Mouse (Mus musculus) frontal cortex, adult (tissue): ENCODE data around the gene Crybg2.

ENCODE experiments used
- ATAC-seq: cut with Nextera tagmentation; 2 replicates; pipeline ENCODE4 v1.9.2; 2017; ENCODE audit warnings: mild to moderate bottlenecking, moderate library complexity, mixed read lengths; ENCODE audit not compliant: low TSS enrichment

Gene Crybg2

DNA sequence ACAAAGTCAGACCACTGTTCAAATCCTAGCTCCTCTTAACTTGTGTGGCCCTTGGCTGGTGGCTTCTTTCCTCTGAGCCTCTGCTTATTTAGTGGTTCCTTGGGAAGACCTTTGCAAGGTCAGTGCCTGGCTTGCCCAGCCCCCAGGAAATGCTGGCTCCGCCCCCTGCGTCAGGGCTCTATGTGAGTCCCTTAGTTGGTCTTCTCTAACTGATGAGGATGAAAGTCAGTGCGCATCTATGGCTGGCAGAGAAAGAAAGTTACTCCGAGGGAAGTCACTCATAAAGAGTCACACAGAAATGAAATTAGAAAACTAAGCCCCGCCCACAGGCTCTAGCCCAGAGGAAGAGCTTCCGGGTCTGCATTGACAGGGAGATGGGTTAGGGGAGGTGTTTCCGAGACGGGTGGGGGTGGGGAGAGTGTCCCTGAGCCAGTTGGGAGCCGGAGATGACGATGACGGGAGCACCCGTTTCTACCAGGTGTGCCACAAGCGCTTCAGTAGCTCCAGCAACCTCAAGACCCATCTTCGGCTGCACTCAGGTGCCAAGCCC is 2.4 kb upstream of the Crybg2 start:
- ATAC-seq: no peak

DNA sequence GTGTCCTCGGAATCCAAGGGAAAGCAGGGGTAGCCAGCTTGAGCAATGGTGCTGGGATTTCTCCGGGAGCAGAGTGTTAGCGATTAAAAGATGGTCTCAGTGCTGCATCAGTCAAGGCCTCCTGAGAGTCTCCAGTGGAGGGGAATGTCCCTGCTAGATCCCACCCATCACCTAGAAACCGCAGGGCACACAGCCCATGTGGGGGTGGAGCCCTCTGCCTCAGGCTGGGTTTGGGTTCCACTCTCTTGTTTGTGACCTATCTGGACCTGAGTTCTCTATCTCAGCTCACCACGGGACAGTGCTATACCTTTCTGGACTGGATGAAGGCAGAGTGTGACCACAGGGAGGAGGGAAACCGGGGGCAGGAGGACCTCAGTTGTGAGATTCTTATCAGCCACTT is 1.7 kb upstream of the Crybg2 start:
- no peak for ATAC-seq

DNA sequence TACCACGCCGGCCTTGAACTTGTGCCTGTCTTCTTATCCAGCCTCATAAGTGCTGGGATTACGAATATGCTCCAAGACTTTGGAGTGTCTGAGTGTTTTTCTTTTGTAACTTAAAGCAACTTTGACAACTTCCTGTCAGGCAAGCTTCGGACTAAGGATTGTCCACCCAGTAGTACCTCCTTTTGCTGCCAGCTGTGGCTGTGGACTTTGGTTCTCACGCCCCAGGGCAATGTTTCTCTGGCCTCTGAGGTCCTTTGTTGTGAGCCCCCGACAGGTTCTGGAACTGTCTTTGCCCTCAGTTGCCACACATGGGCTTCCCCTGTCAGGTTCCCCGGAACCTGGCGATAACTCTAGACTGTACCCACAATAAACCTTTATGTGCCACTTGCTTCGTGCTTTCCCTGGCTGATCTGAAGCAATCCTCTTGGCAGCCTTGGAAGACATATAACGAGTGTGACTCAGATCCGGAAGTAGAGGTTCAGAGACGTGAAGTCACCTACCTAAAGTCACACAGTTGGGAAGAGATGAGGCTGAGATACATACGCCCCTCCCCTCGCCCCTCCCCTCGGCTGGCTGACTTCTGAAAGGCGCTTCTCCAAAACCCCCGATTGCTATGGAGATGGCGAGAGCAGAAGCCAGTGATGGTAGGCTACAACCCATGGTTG is 683 bp downstream of the Crybg2 start:
- ATAC-seq: peak; percentile 50; the same call in 1 of the 2 replicates

DNA sequence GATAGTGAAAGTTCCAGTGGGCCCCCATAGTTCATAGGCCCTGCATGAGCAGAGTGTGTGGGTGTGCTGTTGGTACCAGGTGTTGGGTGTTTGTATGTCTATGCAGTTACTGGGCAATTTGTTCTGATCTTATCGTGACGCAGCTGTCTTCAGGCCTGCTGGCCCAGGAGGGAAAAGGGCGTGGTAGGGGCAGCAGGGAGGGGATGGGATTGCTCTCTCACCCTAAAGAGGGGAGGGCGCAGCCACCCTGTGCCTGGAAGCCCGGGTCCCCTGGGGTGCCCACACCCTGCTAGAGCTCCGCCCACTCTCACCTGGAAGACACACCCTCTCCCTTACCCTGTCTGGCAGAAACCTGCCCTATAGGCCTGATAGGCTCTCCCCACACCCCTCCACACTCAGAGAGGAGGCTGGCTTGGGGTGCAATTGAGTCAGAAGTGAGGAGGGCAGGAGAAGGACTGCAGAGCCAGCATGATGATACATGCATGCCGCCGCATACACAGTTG is 1.4 kb downstream of the Crybg2 start:
- ATAC-seq: no peak

DNA sequence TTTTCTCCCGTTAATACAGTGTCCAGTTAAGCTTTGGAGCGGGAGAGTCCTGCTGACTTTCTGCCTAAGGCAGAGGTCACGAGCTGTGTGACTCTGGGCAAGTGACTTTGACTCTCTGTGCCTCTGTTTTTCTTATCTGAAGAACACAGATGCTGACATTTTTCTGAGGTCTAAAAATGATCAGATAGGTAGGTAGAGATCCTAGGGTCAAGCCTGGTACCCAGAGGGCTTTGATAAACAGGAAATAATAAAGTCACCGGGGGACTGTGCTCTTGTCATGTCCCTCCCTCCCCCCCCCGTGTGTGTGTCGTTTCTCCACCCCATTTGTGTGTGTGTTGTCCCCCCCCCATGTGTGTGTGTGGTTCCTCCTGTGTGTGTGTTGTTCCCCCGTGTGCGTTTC is 1.9 kb downstream of the Crybg2 start:
- ATAC-seq: no peak

DNA sequence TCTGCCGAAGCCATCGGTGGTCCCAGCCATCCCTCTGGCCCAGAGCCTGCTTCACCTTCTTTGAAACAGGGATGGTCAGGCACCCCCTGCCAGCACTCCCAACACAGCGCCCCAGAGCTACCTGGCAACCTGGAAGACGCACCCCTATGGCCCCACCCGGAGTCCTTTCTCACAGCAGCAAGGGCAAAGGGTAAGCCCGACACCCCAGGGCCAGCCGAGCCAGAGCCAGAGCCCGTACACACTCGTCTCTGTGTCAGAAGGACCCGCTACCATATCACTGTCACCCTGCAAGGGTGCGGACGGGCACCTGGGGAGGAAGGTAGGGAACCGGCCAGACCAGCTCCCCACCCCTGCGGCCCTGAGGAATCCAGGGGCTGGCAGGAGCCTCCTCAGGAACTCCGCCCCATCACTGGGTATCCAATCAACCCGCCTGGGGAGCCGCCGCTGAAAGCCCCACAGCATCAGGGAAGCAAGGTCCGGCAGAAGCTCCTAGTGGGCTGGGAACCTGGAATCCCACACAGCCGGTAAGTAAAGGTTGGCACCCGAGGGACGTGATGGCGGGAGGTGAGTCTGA is 4.9 kb downstream of the Crybg2 start:
- no peak for ATAC-seq

DNA sequence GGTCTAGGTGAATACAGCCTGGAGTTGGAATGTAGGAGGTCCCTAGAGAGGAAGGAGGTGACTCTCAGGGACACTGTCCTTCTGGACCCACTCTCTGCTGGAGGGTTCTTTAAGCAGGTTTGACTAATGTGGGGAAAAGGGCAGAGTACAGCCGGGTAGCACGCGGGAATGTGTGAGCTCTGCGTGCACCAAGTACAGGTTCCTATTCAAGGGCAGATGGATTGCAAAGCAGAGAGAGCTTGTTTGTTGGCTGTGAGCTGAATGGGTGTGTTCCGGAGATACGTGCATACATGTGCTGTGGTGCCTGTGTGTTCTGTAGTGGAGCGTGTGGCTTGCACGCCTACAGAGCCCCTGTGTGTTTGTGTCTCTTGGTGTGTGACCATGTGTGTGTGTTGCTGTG is 6.8 kb downstream of the Crybg2 start:
- no peak for ATAC-seq

DNA sequence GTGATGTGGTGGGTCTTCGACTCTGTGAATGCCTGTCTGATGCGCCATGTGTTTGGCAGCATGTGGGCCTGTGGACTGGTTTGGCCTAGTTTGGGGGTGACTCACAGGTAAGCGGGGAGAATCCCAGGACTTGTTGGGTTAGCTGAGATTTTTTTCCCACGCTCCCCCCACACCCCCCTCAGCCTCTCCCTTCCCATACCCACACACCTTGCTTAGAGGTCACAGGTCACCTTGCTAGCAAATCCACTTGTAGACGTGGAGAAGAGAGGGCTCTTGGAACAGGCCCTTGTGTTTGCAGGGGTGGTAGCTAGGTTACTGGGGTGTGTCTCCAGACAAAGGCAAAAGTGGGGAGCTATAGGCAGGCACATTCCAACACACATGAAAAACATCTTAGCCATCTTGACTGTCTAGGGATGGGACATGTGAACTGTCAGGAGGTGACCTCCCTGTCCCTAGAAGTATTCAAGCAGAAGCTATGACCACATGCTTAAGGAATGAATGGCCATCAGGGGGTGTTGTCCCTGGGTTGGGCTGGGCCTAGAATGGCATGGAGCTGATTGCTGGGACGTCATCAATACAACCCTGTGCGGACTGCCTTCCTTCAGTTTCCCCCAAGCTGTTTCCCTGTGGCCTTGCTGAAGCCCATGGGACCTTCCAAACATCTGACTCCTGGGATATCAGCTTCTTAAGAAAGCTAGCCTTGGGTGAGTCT is 7.4 kb downstream of the Crybg2 start:
- ATAC-seq: no peak

DNA sequence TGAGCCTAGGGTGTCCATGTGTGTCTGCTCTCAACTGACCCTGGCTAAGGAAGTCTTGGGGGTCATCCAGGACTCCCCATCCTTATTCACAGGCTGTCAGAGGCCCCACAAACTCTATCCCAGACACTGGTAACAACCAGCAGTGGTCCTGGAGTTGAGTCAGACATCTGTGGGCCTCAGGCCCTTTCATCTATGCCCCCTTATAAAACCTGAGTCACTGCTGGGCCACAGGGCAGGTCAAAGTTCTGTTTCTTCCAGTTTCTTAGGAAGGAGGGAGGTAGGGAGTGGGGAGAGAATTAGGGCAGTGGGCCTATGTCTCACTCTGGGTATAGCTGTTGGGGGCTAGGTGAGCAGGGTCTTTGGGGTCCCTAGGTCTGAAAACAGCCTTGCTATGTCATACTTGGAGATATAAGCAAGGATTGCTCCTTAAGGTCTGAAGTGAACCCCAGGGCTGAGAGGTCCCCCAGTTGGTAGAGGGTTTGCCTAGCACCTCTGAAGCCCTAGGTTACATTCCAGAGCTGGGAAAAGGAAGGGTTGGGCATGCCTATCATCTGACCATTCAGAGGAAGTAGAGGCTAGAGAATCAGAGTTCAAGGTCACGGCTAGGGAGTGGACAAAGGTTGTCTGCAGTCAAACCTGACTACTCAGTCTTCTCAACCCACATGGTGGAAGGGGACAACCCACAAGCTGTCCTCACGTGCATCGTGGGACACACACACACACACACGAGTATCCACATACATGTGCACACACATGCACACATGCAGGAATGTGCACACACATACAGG is 8.4 kb downstream of the Crybg2 start:
- ATAC-seq: no peak

DNA sequence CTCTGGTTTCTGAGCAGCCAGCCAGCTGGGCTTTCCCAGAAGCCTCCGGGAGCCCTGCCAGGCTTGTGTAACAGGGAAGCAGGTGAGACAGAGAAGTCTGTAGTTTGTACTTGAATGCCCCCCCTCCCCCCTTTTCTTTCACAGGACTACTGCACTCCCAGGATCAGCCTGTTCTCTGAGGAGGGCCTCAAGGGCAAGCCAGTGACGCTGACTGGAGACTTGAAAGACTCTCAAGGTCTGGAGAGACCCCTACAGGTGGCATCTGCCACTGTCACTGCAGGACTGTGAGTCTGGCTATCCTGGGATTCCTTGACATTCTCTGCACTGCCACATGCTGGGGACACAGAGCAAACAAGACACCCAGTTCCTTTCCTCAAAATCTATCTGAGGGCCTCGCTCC is 18.1 kb downstream of the Crybg2 start:
- peak; percentile 58 for ATAC-seq

DNA sequence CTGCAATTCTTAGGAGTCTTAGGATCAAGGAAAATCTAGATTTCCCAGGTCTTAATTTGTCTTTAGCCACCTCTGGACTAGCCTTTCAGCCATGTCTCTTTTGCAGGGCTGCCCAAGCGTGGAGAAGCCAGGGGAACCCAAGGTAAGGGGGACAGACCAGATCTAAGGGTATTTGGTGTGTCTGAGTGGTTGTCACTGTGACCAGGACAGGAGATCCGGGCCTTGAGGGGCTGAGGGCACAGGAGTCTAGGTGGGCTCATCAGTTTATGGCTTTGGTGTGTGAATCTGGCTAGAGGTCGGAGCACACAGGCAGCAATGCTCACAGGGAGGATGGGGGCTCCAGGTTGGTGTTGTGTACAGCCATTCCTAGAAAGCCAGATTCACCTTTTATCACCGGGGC is 20.1 kb downstream of the Crybg2 start:
- ATAC-seq: no peak

DNA sequence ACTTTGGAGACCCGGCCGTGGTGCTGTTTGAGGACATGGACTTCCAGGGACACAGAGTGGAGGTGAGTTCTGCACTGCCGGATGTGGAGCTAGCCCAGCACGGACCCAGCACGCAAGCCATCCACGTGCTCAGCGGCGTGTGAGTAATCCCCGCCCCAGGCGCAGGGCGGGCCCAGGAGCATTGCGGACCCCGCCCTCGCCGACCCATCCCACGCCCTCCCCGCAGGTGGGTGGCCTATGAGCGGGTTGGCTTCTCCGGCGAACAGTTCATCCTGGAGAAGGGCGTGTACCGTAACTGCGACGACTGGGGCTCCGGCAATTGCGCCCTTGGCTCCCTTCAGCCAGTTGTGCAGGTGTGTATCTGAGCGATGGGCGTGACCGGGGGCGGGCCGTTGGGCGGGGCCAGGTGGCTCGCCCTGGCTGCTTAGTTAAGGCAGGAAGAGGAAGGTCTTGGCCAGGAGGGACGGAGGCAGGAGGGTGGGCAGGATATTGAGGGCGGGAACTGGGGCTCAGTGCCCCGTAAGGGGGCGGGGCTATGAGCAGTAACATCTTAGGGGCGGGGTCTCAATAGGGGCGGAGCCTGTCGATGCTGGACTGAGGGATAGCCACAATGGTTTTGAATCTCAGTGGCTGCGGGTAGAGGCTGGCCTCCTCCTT is 21.2 kb downstream of the Crybg2 start:
- ATAC-seq: peak; percentile 87

DNA sequence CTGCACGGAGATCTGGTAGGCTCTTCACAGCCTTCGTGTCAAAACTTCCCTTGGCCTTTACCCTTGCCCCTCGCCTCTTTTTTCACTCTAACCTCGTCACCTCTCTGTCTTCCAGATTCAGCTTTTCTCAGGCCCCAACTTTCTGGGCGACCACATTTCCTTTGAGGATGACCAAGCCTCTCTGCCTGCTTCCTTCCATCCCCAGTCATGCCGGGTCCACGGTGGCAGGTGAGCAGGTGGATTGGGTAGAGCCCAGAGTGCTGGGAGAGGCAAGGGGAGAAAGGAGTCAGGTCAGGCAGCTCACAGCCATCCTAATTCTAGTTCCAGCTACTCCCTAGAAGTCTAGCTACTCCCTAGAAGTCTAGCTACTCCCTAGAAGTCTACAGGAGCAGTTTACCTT is 21.8 kb downstream of the Crybg2 start:
- ATAC-seq: no peak

DNA sequence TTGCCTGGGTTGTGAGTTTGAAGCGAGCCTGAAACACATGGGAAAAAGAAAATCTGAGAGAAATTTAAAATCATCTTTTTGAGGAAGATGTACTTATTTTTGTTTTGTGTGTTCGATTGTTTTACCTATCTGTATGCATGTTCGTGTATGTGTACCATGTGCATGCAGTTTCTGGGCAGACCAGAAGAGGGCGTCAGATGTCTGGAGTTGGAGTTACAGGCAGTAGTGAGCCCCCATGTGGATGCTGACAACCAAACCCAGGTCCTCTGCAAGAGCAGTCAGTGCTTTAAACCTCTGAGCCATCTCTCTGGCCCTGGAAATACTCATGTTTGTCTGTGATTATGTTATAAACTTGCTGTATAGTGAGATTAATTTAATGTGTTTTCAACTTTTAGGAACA is 24.4 kb downstream of the Crybg2 start:
- no peak for ATAC-seq

DNA sequence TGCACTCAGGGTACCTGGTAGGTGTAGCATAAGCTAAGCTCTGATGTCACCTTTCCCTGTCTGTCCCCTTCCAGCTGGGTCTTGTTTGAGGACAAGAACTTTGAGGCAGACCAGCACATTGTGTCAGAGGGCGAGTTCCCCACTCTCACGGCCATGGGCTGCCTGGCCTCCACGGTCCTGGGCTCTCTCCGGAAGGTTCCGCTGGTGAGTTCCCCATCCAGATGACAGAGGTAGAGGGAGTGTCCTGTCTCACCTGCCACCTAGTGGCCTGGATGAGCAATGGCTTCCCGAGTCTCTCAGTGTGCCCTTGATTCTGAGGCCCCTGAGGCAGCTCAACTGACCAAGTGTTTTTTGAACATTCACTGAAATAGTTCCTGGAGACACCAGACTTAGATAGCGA is 26.8 kb downstream of the Crybg2 start:
- peak; percentile 82; the same call in 1 of the 2 replicates for ATAC-seq

DNA sequence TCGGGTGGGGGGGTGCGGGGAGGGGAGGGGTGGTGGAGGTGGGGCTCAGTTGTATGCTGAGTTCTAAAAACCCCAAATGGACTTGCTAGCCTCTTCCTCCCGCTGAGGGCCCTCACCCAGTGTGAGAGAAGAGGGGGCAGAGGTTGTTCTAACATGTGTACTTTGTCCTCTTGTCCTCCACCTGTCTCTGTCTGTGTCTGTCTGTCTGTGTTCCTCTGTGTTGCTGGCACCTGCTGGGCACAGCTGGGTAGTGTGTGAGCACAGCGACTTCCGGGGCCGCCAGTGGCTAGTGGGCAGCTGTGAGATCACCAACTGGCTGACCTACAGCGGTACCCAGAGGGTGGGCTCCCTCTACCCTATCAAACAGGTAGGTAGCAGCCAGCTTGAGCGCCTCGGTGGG is 28.4 kb downstream of the Crybg2 start:
- no peak for ATAC-seq

DNA sequence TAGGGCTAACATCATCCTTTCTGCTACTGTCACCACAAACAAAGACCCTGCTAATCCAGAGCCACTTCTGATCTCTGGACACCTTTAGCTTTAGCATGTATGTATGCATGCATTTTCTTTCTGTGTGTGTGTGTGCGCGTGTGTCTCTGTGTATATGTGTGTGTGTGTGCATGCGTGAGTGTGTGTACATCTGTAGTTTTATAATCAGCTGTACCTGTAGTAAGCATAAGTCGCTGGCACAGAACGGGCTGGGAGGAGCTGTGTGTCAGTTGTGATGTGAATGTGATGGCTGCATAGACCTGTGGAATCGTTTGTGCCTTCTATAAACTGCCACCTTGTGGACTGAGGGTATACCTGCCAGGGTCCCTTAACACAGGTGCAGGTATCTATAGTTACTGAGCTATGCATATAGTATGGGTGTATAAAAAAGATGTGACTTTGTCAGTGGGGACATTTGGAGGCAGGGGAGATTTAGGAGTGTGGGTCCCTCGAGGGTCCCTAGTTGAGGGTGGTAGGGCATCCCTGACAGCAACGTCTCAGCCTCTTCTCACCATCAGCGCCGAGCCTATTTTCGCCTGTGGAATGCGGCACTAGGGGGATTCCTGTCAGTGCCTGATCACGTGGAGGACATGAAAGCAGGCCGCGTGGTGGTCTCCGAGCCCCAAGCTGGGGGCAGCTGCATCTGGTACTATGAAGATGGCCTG is 30.1 kb downstream of the Crybg2 start:
- no peak for ATAC-seq

DNA sequence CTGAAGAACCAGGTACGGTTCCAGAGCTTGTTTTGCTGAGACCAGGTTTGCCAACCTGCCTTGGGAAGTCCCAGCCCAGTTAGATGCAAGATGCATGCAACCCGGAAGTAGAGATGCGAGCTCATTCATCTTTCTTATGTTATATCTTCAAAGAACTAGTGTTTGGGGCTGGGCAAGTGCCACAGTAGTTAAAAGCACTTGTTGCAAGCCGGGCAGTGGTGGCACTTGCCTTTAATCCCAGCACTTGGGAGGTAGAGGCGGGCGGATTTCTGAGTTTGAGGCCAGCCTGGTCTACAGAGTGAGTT is 30.6 kb downstream of the Crybg2 start:
- ATAC-seq: no peak

DNA sequence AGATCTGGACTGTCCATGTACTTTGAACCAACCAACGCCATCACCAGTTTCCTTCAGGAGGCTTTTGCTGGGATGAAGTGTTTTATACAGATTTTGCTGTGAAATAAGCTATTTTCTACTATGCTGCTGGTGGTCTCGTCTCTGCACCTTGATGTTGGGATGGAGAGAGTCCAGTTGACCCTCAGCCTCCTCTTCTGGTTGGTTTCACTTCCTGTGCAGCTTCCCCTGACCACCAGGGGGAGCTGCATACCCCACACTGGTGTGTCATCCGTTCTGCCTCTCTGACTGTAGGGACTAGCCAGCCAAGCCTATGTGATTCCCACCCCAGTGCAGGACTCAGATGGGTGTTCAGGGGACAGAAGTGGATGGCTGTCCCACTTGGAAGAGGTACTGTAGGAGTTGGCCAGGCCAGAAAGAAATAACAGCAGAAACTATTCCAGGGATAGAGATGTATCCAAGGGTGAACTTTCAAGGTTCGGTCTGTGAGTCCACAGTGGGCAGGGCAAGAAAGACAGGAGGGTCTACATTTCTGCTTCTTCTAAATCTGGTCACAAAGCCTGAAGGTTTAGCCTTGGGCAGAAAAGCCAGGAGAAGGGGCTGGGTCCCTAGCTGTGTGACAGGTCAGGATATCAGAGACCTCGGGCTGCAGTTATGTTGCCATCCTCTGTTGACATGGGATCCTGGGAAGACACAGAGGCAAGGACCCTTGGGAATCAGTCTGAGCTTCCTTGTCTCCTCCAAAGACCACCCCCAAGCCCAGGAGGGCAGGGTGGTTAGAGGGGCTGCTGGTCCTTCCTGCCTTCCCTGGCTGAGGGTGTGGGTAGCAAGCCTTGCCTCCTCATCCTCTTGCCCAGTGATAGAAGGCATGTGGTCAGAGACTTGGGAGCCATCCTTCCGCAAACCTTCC is 32.0 kb downstream of the Crybg2 start:
- 0 out of 2 replicates have a peak, but pooled peaks have one; percentile 57 for ATAC-seq

DNA sequence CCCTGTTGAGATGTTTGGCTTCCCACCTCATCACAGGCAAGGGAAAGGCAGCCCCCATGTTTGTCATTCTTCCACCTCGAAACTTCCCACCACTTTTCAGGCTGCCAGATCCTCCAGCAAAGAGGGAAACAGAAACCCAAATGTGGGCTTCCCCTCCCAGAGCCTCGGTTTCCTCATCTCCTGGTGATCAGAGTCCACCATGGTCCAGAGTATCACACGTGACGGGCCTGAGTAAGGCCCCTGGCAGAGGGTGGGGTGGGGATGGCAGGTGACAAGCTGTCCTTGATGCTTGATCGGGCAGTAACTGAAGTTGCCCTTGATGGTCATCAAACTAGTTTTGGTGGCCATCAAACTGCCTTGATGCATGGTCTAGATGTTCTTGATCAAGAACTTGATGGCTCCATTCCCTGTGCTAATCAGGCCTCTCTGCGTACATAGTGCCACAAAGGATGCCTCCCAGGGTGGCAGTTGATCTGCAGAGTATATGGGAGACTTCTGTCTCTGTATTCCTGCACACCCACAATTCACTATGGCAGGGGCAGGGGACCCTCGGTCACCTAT is 33.5 kb downstream of the Crybg2 start:
- no peak for ATAC-seq
